Mouse (Mus musculus): ENCODE measurements around the gene Baz2b.
A peak's percentile ranks its signal among the peaks of the same experiment; 100 is the strongest.
"Not testable (repeated sequence)": the region's sequence is repeated elsewhere in the genome, so short reads cannot be mapped to it uniquely, and the experiment has no call there.

Baz2b gene

DNA sequence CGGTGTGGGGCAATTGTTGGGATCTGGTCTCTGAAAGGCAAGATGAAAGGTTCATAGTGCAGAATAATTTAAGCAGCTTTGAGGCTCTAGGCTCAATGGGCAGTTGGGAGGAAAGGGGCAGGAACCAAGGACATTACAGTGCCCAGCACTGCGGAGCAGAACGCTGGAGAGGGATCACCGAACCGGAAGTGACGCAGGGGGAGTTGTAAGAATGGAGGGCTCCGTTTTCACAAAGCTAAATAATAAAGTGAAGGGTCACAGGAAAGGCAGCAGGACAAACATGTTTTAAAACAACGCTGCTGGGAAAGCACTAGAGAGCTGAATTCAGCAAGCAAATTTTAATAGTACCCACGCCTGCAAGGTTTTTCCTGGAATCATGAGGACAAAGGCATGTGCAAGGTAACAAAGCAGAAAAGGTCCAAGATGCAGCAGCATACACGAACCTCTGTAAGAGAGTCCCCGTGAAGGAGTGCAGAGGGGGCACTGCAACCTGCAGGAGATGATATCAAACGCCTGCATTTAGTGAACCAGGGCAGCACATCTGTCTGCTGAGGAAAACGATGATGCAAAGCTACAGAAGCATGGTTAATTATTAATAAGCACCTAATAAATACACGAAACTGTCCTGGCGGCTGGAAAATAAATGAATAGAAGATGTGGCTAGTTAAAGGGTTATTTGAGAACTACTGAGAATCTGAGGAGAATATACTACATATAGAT is 120.0 kb downstream of the Baz2b start:
- no peak for DNase-seq (ENCODE audit: low read depth)

DNA sequence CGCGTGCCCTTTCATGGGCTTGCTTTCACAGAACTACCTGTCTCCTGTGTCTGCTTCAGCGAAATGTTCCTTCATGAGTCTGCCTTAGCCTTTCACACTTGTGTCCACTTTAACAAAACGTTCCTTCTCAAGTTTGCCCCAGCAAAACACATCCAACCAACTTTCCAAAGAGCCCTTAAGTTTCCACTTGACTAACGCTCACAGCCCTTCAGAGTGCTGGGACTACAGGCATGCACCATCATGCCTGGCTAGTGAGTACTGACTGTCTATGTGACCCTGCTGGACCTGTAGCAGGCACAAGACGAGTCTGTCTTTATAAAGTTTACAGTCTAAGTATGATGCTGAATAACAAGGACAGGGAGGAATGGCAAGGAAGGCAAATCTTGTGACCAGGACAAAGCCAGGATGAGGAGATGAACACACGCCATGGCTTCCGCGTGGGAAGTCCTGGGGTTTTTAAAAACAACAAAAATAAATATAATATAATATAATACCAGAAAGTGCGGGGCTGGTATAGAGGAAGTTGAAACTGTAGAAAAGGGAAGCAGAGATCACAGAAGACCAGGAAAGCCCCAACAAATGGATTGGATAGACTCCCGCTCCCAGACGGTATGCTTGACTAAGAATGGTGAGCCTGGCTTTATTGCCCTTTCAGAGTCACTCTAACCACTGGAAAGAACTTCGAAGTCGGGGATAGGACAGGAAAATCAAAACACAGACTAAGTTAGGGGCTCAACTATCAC is 120.7 kb downstream of the Baz2b start:
- DNase-seq (ENCODE audit: low read depth) = no peak

DNA sequence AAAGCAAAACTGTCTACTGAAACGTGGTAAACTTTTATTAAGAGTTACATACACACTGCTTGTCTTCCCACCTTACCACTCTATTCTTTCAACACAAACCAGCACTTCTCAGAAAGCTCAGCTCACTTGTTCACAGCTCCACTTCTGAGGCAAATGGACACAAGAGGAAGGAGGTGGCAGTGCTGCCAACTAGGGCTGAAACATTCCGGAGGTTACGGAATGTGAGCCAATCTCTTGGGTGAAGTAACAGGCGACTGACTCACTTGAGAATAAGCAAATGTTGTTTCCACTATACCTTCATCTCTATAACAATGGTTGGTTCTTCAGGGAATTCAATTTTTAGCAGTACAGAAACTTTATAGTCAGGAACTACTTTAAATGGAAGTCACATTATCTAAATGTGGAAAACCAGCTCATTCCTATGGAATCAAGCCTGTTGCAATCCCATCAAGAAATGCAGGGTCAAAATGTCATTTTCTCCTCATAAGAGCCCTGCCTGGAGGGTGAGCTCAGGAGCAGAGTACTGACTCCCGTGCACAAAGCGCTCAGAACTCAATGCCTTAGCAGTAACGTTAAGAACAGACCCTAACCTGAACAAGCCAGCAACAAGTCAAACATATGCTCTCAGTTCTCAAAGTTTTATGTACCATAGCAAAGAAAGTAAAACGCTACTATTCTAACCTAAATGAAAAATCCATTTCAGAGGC is 123.3 kb downstream of the Baz2b start:
- no peak for DNase-seq (ENCODE audit: low read depth)

DNA sequence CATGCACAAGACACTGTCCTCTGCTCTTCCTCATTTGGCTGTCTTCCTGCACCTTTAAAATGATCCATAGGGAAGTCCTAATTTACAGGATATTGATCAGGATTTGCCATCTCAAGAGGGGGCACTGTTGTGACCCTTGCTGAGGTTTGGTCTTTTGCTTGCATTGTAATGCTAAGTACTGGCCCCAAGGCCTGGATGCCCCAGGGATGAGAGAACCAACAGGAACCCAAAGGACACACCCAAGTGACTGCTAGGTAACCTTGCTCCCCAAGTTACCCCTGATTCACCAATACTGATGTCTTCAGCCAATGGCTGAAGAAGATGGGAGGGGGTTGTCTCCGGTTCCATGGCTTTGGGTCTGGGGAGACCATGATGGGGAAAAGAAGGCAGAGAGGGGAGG is 124.8 kb downstream of the Baz2b start:
- no peak for DNase-seq (ENCODE audit: low read depth)

DNA sequence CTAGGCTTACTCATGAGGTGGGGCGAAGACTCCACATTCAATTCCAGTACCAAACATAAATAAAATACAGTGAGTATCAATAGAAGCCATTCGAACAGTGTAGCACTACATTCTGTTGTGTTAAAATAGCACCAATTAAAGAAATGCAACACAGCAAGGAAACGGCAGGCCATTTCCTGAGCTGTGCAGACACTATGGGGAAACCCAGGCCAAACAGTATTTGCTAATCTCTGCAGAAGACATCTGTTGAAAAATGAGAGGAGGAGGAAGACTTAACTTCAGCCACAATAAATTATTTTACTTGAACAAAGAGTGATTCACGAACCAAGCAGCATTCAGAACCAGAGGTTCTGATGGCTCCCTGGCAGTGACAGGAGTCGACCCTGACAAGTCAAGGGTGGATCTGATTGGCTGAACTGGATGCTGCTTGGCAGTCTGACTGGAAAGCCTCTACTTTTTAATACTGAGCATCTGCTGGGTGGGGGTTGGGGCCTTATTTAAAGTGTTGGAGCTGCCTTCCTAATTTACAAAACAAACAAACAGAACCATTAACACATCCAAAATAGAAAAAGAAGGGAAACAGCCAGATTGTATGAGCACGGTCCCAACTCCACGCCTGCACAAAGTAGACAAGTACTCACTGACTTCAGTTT is 126.5 kb downstream of the Baz2b start:
- peak; percentile 10 for DNase-seq (ENCODE audit: low read depth)

DNA sequence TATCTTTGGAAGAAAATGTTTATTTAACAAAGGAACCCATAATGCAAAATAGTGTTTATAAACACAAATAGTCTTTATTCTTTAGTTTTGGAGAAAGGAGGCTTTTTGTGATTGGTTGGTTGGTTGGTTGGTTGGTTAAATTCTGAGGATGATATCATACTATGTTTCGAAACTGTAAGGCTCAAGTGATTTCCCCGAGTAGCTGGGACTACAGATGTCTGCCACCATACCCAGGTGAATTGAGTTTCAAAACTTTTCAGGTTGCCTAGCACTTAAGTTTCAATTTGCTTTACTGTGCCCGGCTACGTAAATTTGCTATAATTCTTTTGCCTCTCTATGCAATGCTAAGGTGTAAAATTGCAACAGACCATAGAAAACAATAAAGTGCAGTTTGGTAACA is 127.4 kb downstream of the Baz2b start:
- no peak for DNase-seq (ENCODE audit: low read depth)

DNA sequence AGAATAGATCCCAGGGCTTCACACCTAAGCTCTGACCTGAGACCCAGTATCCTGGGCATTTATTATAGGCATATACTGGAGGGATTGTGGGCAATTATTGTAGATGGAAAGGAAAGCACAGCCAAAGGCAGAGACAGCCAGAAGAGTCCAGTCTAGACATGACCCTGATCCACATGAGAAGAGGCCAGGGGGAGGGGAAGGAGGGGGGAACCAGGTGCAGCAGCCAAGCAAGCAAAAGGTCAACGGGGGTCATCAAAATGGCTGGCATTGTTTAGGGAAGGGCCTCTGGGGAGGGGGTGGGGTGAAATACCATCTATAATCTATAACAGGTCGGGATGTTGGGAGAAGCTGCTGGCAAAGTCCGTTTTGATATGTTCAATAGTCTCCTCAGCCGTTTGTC is 128.8 kb downstream of the Baz2b start:
- DNase-seq (ENCODE audit: low read depth) = no peak

DNA sequence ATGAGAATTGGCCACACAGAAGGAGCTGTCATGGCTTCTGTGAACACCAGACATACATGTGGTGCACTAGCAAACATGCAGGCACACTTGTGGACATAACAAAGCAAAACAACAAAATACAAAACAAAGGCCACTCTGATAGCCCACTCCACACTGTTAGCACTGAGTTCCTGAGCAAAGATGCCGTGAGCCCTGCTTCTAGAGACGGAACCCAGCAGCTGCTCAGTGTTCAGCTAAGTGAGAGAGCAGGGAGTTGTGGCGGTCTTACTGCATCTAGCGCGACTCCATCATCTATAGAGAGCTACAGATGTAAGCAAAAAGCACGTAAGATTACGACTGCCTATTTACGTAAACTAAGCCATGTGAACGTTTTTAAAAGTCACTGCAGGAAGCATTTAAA is 132.0 kb downstream of the Baz2b start:
- DNase-seq (ENCODE audit: low read depth) = no peak

DNA sequence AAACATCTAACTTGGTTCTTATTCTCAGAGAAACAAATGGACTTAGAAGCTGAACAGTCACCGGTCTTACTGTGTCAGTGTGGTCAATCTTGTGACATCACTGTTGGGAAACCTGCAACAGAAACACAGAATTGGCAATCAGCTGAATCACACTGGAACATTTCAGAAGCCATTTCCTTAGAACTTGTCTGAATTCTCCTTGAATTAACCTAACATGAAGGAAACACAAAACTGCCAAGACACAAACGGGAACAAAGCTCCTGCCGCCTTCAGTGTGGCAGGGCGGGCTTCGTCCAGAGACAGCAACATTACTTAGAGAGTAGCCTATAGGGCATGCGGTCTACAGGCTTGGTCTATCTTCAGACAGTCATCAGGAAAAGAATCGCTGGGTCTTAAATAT is 132.8 kb downstream of the Baz2b start:
- DNase-seq (ENCODE audit: low read depth) = no peak

DNA sequence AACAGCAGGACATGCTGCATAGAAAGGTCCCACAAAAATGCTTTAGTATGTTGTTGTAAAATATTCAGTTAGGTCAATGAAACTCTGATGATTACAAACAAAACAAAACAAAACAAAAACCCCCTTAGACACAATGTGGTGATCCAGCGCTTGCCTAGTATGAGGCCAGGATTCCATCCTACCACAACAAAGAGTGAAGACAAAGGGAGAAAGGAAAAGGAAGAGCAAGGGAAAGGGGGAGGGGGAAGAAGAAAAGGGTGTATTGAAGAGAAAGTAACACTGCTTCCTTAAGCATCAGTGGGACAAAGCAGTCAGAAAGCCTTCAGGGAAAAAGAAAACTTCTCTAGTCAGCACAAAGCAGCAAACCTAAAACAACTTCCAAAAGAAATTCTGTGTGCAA is 133.6 kb downstream of the Baz2b start:
- DNase-seq (ENCODE audit: low read depth) = no peak

DNA sequence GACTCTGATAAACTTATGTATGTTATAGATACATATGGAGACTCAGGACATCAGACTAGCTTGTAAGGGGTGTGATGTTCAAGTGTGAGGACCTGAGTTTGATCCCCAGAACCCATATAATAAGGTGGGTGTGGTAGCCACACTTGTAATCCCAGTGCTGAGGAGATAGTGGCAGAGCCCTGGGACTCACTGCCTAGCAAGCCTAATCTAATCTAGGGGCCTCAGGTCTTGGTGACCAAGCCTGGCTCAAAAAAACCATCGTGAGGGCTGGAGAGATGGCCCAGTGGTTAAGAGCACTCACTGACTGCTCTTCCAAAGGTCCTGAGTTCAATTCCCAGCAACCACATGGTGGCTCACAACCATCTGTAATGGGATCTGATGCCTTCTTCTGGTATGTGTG is 135.8 kb downstream of the Baz2b start:
- DNase-seq (ENCODE audit: low read depth) = not testable (repeated sequence)

DNA sequence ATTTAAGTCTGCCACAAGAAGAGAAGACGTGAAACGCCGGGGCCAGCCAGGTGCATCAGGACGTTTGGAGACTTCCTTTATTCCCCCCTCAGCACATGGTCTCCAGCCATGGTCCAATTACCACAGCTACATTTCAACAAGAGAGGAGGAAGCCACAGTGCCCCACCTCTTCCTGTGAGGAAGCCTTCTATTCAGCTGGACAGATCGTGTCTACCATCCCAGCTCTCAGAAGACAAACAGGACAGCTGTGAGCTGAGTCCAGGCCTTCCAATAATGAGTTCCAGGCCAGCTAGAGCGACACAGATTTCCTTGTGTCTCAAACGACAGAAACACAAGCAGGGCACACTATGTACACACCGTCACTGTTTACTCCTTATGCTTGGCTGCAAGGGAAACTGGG is 137.8 kb downstream of the Baz2b start:
- no peak for DNase-seq (ENCODE audit: low read depth)

DNA sequence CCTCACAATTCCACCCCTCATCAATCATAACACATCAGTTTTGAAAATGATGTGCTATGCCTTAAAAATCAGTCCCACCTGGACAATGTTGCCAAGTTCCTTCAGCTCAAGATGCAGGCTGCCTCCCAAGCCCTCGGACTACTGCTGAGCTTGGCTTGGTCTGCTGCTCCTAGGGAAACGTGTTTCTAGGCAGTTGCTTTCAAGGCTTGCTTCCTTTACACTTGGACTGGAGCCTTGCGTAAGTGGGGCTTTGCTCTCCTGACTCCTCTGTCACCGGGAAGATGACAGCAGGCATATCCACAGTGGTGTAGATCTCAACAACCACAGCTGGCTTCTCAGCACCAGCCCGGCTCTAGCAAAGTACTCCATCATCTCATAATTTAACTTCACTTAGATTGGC is 138.7 kb downstream of the Baz2b start:
- DNase-seq (ENCODE audit: low read depth) = no peak

DNA sequence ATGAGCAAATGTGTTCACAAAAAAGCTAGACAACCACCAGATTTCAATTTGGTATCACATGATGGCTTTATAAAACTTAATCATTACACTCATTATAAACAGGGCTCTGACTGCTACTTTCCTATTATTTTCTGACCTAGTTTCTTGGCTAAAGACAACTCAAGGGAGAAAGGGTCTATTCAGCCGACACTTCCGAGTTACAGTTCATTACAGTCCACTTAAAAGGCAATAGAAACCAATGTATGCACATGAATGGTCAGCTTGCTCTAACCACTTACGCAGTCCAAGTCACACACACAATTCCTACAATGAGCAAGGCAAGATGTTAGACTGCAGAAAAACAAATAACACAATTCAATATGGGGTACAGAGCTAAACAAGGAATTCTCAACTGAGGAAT is 141.2 kb downstream of the Baz2b start:
- DNase-seq (ENCODE audit: low read depth) = no peak

DNA sequence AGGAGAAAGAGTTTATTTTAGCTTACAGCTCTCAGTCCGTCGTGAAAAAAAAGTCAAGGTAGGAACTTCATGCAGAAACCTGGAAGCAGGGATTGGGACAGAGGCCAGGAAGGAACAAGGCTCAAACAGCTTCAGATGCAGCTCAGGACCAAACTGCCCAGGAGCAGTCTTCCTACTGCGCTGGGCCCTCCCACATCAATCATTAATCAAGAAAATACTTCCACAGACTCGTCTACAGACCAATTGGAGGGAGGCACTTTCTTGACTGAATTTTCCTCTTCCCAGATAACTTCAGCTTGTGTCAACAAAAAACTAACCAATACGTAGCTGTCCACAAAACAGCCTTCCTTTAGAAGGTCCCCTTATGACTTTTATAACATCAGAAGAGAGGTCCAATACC is 144.2 kb downstream of the Baz2b start:
- DNase-seq (ENCODE audit: low read depth) = no peak

DNA sequence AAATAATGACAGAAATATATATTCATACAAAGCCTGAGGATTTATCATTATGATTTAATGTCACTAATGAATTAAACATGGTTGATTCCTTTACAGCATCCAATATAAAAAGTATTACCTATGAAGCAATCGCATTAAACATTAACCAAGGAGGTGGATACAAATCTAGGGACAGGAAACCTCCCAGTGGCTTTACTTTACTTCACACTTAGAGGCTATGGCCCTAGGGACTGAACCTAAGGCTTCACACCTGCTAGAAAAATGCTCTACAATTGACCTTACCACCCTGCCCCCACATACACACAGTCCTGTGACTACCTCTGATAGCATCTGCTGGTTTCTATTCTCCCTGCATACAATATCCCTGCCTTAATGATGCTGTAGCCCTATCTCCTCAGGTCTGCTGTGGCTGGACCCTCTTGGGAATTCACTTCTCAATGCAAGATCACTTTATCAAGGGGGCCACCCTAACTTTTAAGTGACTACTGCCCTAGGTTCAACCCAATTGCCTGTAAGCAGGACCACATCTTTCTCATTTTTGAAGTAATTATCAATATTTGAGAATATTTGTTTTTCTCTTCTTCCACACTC is 149.4 kb downstream of the Baz2b start:
- DNase-seq (ENCODE audit: low read depth) = no peak

DNA sequence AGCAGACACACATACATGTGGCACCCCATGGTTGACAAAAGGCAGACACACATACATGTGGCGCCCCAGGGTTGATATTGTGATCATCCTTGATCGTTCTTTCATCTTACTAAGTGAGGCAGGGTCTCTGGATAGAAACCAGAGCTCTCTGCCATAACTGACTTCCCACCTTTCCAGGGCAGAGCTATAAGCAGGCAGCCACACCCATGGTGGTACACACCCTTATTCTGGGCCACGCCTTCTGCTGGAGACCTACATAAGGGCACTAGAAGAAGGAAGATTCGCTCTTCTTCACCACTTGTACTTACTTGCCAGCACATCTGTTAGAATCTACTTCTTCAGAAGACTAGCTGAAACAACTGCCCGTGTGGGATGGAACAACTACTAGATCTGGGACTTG is 150.3 kb downstream of the Baz2b start:
- no peak for DNase-seq (ENCODE audit: low read depth)

DNA sequence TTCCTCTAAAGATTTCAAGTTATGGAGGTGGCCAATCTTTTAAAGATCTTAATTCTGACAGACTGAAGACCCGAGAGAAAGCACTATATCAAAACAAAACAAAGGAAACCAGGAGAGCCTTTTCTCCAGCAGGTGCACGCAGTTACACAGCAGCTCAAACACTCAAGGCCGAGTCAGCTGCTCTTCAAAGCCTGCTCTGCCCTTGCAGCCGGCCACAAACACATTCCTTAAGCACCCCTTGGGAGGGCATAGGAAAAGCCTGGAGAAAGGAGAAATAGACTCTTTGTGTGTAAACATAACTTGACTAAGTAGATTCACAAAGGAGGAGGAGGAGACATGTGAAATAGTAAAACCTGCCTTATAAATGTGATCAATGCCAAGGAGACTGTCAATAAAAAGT is 153.6 kb downstream of the Baz2b start:
- DNase-seq (ENCODE audit: low read depth) = no peak

DNA sequence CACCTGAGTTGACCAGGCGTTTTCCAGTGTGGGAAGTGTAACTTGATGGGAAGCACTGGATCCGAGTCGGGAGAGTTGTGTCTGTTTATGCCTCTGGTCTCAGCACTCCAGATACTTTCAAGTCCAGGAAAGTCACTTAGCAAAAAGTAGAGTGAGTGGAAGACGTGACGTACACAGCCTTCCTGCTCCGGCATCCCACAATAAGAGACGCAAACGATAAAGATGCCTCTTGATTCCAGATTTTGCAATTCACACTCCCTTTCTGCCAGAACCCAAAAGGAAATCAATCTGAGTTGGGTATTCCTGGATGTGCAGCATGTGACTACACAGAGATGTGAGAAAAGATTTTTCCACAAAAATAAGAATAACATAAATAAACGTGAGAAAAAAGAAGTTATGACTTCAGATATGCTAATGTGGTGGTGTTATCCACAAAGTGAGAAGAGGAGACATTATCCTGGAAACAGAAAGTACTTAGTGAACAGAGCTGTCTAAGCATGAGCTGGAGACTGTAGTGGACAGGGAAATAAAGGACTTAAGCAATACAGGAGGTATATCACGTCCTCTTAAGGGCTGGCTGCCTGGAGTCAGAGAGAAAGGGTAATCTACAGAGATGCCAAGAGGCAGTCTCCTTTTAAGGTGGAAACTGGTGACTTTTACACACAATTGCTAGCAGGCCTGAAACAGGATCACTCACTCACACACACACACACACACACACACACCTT is 154.7 kb downstream of the Baz2b start:
- DNase-seq (ENCODE audit: low read depth) = no peak

DNA sequence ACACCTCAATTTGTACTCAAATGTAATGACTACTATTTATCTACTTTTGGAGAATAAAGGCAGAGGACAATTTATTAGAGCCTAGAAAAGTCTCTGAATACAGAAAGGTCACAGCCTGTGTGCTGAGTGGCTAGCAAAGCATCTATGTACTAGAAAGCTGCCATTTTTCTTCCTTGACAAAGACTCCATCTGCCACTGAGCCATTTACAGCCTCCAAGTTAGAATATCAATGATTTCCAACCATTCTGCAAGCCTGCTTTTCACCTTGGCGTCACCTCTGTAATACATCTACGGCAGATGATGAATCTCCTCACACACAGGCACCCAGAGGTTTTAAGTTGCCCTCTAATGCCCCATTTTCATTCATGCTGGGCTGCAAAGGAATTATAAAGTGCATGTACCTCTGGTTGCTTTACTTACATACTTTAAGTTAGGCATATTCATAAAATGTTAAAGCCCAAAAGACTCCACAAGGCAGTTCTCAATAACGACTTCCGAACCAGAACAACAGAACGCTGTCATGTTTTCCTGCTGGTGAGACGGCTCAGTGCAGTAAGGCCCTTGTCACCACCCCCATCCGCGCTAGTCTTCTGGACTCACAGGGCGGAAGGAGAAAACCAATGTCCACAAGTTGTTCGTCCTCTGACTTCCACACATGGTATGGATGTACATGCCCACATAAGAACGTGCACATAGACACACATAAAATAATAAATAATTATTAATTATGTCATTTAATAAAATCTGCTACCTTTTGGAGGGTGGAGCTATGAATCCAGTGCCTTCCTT is 156.2 kb downstream of the Baz2b start:
- no peak for DNase-seq (ENCODE audit: low read depth)
